Mouse (Mus musculus): ENCODE measurements at regions not wholly inside any gene's neighbourhood (a gene's known extent, or its start where the extent isn't known, plus 50 kb on each side); places are given as distances from the start of the nearest gene placed in this dataset.

GRCm38 (mm10) chr4:98238075-98238474 is 145.0 kb downstream of the Tm2d1 start:
- TF ChIP-seq CTCF (conservative IDR thresholded peaks at IDR 0.05; ENCODE audit: insufficient read depth, insufficient read length, low read depth, low read length) (no peak), POLR2A (IDR thresholded peaks at IDR 0.05; ENCODE audit: low read depth, low read length) (no peak)

All from kidney, adult 2 months (tissue).